Mouse (Mus musculus) C2C12 (cell line): ENCODE results near the gene Syn3. TPM values are rescaled to one million over a fixed set of nuclear protein-coding genes. Genes with fewer than 3 reads are reported as not detected.
"Not testable (repeated sequence)": the region's sequence is repeated elsewhere in the genome, so short reads cannot be mapped to it uniquely, and the experiment has no call there.

Experiments
- H3K27me3 ChIP-seq: one replicate; pipeline ENCODE4 v1.6.1; 2011; ENCODE audit not compliant: control insufficient read depth, insufficient read depth, insufficient read length
- H3K36me3 ChIP-seq: one replicate; pipeline ENCODE4 v1.6.1; 2011; ENCODE audit not compliant: control insufficient read depth, insufficient read depth
- H3K4me3 ChIP-seq: one replicate; pipeline ENCODE4 v1.5.1; 2011; ENCODE audit warnings: mild to moderate bottlenecking, control low read depth; ENCODE audit not compliant: poor library complexity, insufficient read depth, severe bottlenecking
- H3K79me2 ChIP-seq: one replicate; pipeline ENCODE4 v1.6.1; 2011; ENCODE audit not compliant: control insufficient read depth, insufficient read depth
- H3K79me3 ChIP-seq: one replicate; pipeline ENCODE4 v1.6.1; 2011; ENCODE audit warnings: low read depth, control low read depth
- H3ac ChIP-seq: one replicate; pipeline ENCODE3; 2011; ENCODE audit warnings: low read depth; ENCODE audit not compliant: control insufficient read depth, insufficient read length
- CEBPB ChIP-seq: IDR thresholded peaks from one replicate; pipeline ENCODE4 v1.6.1; 2011; ENCODE audit warnings: low read depth, mild to moderate bottlenecking, control low read depth, moderate library complexity
- CTCF ChIP-seq: IDR thresholded peaks from one replicate; pipeline ENCODE4 v1.5.1; 2011; ENCODE audit not compliant: control insufficient read depth, insufficient read depth, insufficient read length
- FOSL1 ChIP-seq: IDR thresholded peaks from one replicate; pipeline ENCODE4 v1.8.0; 2011; ENCODE audit warnings: mild to moderate bottlenecking, low read length; ENCODE audit not compliant: poor library complexity, insufficient read depth, severe bottlenecking
- MAX ChIP-seq: IDR thresholded peaks from one replicate; pipeline ENCODE4 v1.6.1; 2011; ENCODE audit warnings: mild to moderate bottlenecking, control low read depth
- MYOD1 ChIP-seq: IDR thresholded peaks from one replicate; pipeline ENCODE4 v1.6.1; 2011; ENCODE audit warnings: low read depth; ENCODE audit not compliant: control insufficient read depth, insufficient read length
- MYOG ChIP-seq: IDR thresholded peaks from one replicate; pipeline ENCODE4 v1.6.1; 2011; ENCODE audit not compliant: control insufficient read depth, insufficient read length; ENCODE audit errors: extremely low read depth
- USF1 ChIP-seq: IDR thresholded peaks from one replicate; pipeline ENCODE4 v1.6.1; 2011; ENCODE audit warnings: low read depth, mild to moderate bottlenecking, control low read depth, moderate library complexity
- long read RNA-seq, 2 experiments: library from polyadenylated mRNA; unstranded; transcript quantifications; one replicate each; pipeline ENCODE4 v2.0.0; 2019 to 2020
- polyA plus RNA-seq: library from polyadenylated mRNA; unstranded; fragments of >200 nt; fragmentation: generic; extraction: Trizol; gene quantifications from one replicate; pipeline ENCODE4 v1.2.1, GENCODE M21; 2012; ENCODE audit warnings: missing spikeins

Gene Syn3
- polyA plus RNA-seq, result 0.20 TPM
- long read RNA-seq, experiment 1, result 0 reads
- long read RNA-seq, experiment 2, result 0 reads

GRCm38 (mm10) chr10:86498673-86499391 is at the start of gene Syn3:
TSS of gene Syn3 (minus strand) at chr10:86498896.
- TF ChIP-seq FOSL1 (no peak), USF1 (peak; percentile 12), MAX (no peak), CTCF (peak; percentile 12)
- Histone ChIP-seq H3K79me3 (no peaks in the 10 kb centered on the region), H3K36me3 (no peaks in the 10 kb centered on the region), H3K4me3 (no peak within 1 kb of the TSS), H3K79me2 (no peaks in the 10 kb centered on the region), H3ac (no peak within 1 kb of the TSS), H3K27me3 (peaks cover 47% of the 10 kb centered on the region)

GRCm38 (mm10) chr10:86526357-86526874 is 27.7 kb upstream of the Syn3 start:
- not testable (repeated sequence) for H3ac ChIP-seq, H3K27me3 ChIP-seq, H3K36me3 ChIP-seq, H3K4me3 ChIP-seq, H3K79me2 ChIP-seq, H3K79me3 ChIP-seq

GRCm38 (mm10) chr10:86513801-86514200 is 15.1 kb upstream of the Syn3 start:
- no peaks in the 10 kb centered on the region for H3K79me3 ChIP-seq
- TF ChIP-seq FOSL1, result no peak
- no peak for TF ChIP-seq MAX
- TF ChIP-seq CEBPB, result no peak
- TF ChIP-seq MYOG, result no peak
- no peak for TF ChIP-seq USF1
- no peak for TF ChIP-seq MYOD1
- no peak for TF ChIP-seq CTCF
- no peaks in the 10 kb centered on the region for H3K36me3 ChIP-seq
- no peak overlapping the region for H3ac ChIP-seq
- H3K27me3 ChIP-seq, result no peaks in the 10 kb centered on the region
- no peaks in the 10 kb centered on the region for H3K79me2 ChIP-seq
- H3K4me3 ChIP-seq, result no peak overlapping the region

- no peaks in the 10 kb centered on the region for H3K79me3 ChIP-seq
- H3K27me3 ChIP-seq, result no peaks in the 10 kb centered on the region
- H3K79me2 ChIP-seq, result no peaks in the 10 kb centered on the region
- H3K4me3 ChIP-seq, result no peak overlapping the region
- no peak overlapping the region for H3ac ChIP-seq
- no peak for TF ChIP-seq CEBPB
- no peak for TF ChIP-seq FOSL1
- TF ChIP-seq MYOG, result no peak
- no peak for TF ChIP-seq USF1
- H3K36me3 ChIP-seq, result no peaks in the 10 kb centered on the region
Observed at GRCm38 (mm10) chr10:86510941-86511340, 12.2 kb upstream of the Syn3 start.

GRCm38 (mm10) chr10:86502063-86502462 is 3.4 kb upstream of the Syn3 start:
- TF ChIP-seq MAX, result no peak
- TF ChIP-seq FOSL1, result no peak
- no peak for TF ChIP-seq MYOD1
- no peak for TF ChIP-seq MYOG
- TF ChIP-seq CTCF, result no peak
- TF ChIP-seq USF1, result no peak
- no peak for TF ChIP-seq CEBPB
- Histone ChIP-seq H3K79me2 (no peaks in the 10 kb centered on the region), H3ac (no peak overlapping the region), H3K79me3 (no peaks in the 10 kb centered on the region), H3K27me3 (peaks cover 24% of the 10 kb centered on the region), H3K36me3 (no peaks in the 10 kb centered on the region), H3K4me3 (no peak overlapping the region)

GRCm38 (mm10) chr10:86498051-86498672 is 534 bp downstream of the Syn3 start:
- H3K4me3 ChIP-seq, result no peak overlapping the region
- no peaks in the 10 kb centered on the region for H3K36me3 ChIP-seq
- H3K27me3 ChIP-seq, result peaks cover 50% of the 10 kb centered on the region
- TF ChIP-seq CEBPB, result no peak
- no peak for TF ChIP-seq CTCF
- TF ChIP-seq FOSL1, result no peak
- no peak for TF ChIP-seq MYOD1
- TF ChIP-seq USF1, result no peak
- no peak for TF ChIP-seq MAX
- no peak for TF ChIP-seq MYOG
- no peak overlapping the region for H3ac ChIP-seq
- no peaks in the 10 kb centered on the region for H3K79me3 ChIP-seq
- no peaks in the 10 kb centered on the region for H3K79me2 ChIP-seq
